Mouse (Mus musculus) spleen, adult 2 months (tissue): ENCODE results near the gene Fan1.

ENCODE experiments used
- CTCF ChIP-seq: fragments of 200-500 bp; IDR thresholded peaks from 2 replicates; pipeline ENCODE4 v1.5.1; 2011; ENCODE audit warnings: mild to moderate bottlenecking, inconsistent platforms; ENCODE audit not compliant: insufficient read depth, insufficient read length, insufficient replicate concordance; ENCODE audit errors: extremely low read depth
- POLR2A ChIP-seq: fragments of 200-500 bp; IDR thresholded peaks from 2 replicates; pipeline ENCODE4 v1.6.1; 2011; ENCODE audit warnings: low read depth, low read length, inconsistent platforms

DNA sequence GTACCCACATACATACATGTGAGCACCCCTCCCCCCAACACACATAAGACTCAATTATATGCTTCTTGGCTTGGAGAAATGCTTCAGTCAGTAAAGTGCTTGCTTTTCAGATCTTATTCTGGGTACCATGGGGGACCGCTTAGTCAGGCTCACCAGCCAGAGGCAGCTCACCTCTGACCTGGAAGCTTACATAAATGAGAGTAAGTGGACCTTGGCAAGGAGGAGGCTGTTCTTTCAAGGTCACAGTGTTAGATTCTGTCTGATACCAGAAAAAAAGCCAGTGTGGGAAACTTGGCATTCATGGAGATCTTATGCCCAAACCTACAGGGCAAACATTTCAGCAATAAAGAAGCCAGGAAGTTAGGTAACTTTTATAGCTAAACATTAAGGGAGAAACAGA, 26.1 kb downstream of the Fan1 start:
- TF ChIP-seq CTCF (no peak), POLR2A (no peak)
